Mouse (Mus musculus): ENCODE data around the gene Erlin1.

DNA sequence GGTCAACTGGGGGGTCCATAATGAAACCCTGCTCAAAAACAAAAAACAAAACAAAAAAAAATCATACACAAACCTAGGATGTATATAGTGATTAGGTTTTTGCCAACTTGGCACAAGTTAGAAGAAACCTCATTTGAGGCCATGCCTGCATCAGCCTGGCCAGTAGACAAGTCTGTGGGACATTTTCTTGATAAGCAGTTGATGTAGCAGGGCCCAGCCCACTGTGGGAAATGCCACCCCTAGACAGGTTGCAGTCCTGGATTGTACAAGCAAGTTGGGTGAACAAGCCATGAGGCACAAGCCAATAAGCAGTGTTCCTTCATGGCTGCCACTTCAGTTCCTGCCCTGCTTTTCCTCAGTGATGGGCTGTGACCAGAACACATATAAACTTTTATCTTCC, 31.3 kb upstream of the Erlin1 start:
- no peak for TF ChIP-seq POLR2A (IDR thresholded peaks at IDR 0.05; ENCODE audit: borderline replicate concordance, low read depth, low read length)
- TF ChIP-seq CTCF (IDR thresholded peaks at IDR 0.05; ENCODE audit: low read depth, low read length), result no peak

Measured in bone marrow macrophage, adult 2 months (primary cell).